Mouse (Mus musculus) thymus, postnatal 36 days (tissue): ENCODE measurements around the gene Cnst.

ENCODE experiments used
- DNase-seq, 2 experiments: peaks; one replicate each; pipeline ENCODE4 v3.0.0; 2022; ENCODE audit warnings: mixed read lengths in 2 of 2

The Cnst gene

DNA sequence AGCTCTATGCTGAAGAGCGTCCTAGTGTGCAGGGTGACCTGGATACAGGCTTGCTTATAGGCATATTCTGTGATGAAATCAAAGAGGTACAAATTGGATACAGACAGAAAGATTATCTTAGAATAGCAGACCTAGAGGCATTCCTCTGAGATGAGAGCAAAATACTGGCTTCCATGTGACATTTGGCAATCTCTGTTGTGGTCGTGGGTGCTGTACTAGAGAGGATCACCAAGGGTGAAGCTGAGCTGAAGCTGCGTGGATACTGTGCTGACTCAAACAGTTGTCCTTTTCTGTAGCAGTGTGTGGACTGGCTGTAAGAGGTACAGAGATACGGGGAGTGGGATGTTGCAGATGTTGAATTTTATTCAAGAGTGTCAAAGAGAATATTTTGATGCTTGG is 7.8 kb downstream of the Cnst start:
- no peak for DNase-seq

DNA sequence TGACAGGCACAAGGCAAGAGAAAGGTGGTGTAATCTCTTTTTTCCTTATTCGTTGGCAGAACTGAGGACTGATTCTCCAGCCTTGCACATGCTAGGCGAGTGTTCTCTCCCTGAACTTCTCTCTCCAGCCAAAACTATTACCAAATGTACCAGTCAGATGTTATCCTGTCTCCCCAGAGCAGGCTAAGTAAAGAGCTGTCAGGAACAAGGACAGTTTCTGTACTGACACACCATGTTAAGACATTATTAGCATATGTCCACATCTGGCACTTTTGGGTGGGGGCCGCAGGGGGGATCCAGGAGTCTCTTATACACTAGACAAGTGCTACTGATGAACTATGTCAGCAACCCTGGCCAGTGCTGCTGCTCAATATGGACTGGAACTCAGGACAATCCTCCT is 10.8 kb downstream of the Cnst start:
- no peak for DNase-seq

DNA sequence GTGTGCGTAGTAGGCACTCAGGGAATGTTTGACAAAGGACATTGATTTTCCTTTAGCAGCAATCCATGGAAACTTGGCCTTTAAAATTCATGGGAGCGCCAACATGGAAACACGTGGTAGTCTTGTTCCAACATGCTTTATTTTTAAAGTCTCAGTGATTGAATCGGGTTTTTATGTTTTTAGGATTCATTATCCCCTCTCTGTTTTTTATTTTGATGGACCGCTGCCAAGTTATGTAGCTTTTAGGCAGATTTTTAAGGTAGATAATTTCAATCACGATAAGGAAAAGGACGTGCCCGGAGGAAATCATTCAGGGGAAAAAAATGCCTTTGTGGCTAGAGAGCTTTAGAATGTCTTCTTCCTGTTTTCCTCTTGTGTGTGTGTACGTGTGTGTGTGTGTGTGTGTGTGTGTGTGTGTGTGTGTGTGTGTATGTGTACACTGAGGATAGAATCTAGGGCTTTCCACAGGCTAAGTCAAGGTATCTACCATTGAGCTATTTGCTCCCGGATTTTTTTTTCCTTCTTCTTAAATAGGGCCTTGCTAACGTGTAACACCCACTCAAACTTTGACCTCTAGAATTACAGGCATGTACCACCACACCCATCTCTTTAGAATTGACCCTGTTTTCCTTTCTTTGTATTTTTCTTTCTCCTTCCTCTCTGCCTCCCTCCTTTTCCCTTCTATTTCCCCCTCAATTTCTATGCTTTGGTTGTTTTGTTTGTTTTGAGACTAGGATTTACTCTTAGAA is 13.4 kb downstream of the Cnst start:
- no peak for DNase-seq

GRCm38 (mm10) chr1:179560845-179561430 is 14.8 kb downstream of the Cnst start:
- no peak for DNase-seq

DNA sequence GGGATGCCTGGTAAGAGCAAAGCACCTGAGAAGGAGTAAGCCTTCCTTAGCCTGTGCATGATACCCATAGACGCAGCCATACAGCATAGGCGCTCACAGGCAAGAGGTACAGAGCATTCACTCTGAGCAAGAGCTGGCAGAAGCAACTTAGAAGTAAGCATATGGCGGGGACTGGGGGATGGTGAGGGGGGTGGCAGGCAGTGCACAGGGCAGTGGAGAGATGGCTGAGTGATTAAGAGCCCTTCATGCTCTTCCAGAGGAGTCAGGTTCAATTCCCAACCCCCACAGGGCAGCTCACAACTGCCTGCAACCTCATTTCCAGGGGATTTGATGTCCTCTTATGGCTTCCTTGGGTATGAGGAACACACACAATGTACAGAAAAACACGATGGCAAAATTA is 17.0 kb downstream of the Cnst start:
- DNase-seq, result no peak

DNA sequence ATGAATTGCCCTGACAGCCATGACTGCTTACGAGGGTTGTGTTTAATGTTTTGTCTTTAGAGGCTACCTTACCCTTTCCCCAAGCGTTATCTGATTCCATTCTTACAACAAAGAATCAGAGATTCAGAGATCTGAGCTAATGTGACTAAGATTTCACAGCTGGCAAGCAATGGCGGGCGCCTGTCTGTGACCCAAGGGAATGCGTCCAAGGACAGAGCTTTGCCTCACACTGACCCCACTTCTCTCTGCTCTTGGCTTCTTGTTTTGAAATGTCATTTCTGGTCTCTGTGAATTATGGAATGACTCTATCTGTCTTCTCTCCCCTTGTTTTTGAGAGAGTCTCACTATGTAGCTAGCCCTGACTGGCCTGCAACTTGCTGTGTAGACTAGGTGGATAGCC is 17.8 kb downstream of the Cnst start:
- no peak for DNase-seq

GRCm38 (mm10) chr1:179567558-179567957 is 21.4 kb downstream of the Cnst start:
- no peak for DNase-seq

GRCm38 (mm10) chr1:179568690-179569398 is 22.7 kb downstream of the Cnst start:
- no peak for DNase-seq

GRCm38 (mm10) chr1:179570482-179570881 is 24.3 kb downstream of the Cnst start:
- no peak for DNase-seq

- DNase-seq, result no peak
Observed at GRCm38 (mm10) chr1:179571686-179572085, 25.5 kb downstream of the Cnst start.

- no peak for DNase-seq
Observed at GRCm38 (mm10) chr1:179573650-179574206, 27.6 kb downstream of the Cnst start.

GRCm38 (mm10) chr1:179578625-179579024 is 32.5 kb downstream of the Cnst start:
- DNase-seq, result peak; percentile 50 to 66

- no peak for DNase-seq
Observed at GRCm38 (mm10) chr1:179580200-179580599, 34.0 kb downstream of the Cnst start.

GRCm38 (mm10) chr1:179581422-179581821 is 35.3 kb downstream of the Cnst start:
- no peak for DNase-seq

GRCm38 (mm10) chr1:179582021-179582433 is 35.9 kb downstream of the Cnst start:
- DNase-seq, result no peak

DNA sequence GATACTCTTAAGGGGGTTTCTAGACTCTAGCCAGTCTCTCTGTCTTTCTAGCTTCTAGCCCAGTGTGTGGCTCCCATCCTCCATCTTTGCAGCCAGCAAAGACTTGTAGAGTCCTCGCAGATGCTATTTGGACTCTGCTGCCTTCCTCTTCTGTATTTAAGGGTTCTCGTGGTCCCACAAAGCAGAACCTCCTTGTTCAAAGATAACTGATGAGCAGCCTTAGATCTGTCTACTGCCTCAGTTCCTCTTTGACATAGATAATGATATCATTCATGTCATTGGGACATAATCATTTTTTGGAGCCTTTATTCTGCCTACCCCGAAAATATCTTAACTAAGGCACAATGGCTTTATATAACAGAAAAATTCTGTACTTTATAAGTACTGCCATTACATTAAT is 36.9 kb downstream of the Cnst start:
- DNase-seq, result no peak

DNA sequence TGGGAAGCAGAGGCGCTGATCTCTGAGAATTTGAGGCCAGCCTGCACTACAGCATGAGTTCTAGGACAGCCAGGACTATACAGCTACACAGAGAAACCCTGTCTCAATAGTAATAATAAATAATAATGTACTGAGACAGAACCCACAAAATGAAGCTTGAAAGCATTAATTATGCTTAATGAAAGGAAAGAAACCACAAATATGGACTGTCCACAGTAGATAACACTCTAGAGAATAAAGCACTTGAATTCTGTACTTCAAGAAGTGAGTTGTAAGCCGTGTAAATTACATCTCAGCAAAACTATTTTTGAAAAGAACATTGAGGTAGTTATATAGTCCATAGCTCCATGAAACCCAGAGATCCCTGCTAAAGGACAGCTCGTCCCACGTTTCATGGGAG is 38.0 kb downstream of the Cnst start:
- no peak for DNase-seq

GRCm38 (mm10) chr1:179585646-179586045 is 39.5 kb downstream of the Cnst start:
- peak in 1 of 2 experiments; percentile 16 for DNase-seq

- DNase-seq, result no peak
Observed at GRCm38 (mm10) chr1:179586430-179587095, 40.4 kb downstream of the Cnst start.

- no peak for DNase-seq
Observed at GRCm38 (mm10) chr1:179588230-179588629, 42.1 kb downstream of the Cnst start.

- no peak for DNase-seq
Observed at GRCm38 (mm10) chr1:179591639-179592038, 45.5 kb downstream of the Cnst start.

- no peak for DNase-seq
Observed at GRCm38 (mm10) chr1:179592143-179592542, 46.0 kb downstream of the Cnst start.

GRCm38 (mm10) chr1:179592972-179593371 is 46.8 kb downstream of the Cnst start:
- DNase-seq, result no peak
